Mouse (Mus musculus): ENCODE data around the gene Rdx. TPM values are rescaled to one million over a fixed set of nuclear protein-coding genes. Genes with fewer than 3 reads are reported as not detected.
A peak's percentile ranks its signal among the peaks of the same experiment; 100 is the strongest.

The Rdx gene
- polyA plus RNA-seq (2015; fragmentation: Nextera tagmentation; extraction: Ambion mirVana): 148 and 149 TPM in 2 replicates

DNA sequence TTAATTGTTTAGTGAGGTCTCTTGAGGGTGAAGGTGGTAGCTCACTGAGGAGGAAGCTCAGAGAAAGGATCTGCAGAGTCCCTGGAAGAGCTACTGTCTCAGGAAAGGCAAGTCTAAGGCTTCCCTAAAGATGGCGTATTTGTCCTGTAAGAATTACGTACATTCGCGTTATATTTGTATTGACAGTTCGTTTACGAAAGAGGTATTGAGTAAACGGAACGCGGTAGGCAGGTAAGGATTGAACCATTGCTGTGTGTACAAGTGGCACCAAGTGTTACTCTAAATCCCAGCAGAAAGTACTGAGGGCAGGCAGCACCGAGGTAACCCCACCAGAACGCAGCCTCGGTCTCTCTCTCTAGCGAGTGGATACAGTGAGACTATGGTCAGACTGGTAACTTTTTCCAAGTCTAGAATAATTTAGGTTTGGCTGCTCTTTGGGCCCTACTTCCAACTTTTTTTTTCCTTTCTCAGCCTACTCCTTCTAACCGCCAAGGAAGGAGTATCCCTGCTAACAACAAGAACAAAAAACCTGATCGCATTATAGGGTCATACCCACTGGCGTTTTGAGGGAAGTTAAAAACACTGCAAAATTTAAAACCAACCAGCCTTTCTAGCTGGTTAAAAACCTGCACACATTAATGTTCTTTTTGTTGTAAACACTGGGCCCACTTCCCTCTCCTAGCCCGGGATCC lies at the start of gene Rdx:
Gene Rdx, plus strand, starts transcription at position 45 of the 692 bp plus-strand sequence.
- ATAC-seq (ENCODE audit: low FRiP score, low read depth): peak; percentile 17; the same call in 1 of the 2 replicates
- Histone ChIP-seq H3K4me3 (peak within 1 kb of the TSS; percentile 95), H3K9me3 (no peaks in the 10 kb centered on the region), H3K27ac (peak within 1 kb of the TSS; percentile 100), H3K27me3 (no peaks in the 10 kb centered on the region), H3K36me3 (no peaks in the 10 kb centered on the region), H3K9ac (peak within 1 kb of the TSS; percentile 99), H3K4me1 (peaks cover 31% of the 10 kb centered on the region), H3K4me2 (replicated peaks) (peak within 1 kb of the TSS; percentile 80)
- 3% methylated on average over 17 of the region's 17 CpGs for WGBS

DNA sequence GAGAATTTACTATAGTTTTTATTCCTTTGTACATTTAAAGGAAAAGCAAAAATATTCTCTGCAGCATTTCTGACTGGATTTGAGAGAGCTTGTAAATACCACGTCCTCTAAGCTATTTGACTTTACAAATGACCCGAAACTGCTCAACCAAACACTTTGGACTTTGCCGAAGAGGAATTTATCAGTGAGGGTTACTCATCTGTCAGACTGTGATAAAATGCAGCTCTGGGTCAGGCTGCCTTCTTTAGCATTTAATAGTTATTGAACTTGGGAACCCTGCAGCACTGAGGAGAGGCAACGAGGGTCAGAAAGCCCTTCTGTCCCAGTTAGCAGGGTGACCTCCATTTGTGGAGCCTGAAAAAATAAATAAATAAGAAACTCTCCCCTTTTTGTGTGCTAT lies 43.5 kb upstream of the Rdx start:
- 59% methylated on average over 4 of the region's 4 CpGs for WGBS
- H3K4me3 ChIP-seq: no peak overlapping the region
- no peak overlapping the region for H3K9ac ChIP-seq
- H3K36me3 ChIP-seq: no peaks in the 10 kb centered on the region
- no peak overlapping the region for H3K4me2 ChIP-seq (replicated peaks)
- H3K27me3 ChIP-seq: no peaks in the 10 kb centered on the region
- no peak overlapping the region for H3K27ac ChIP-seq
- H3K9me3 ChIP-seq: peaks cover 3% of the 10 kb centered on the region
- no peaks in the 10 kb centered on the region for H3K4me1 ChIP-seq
- no peak for ATAC-seq (ENCODE audit: low FRiP score, low read depth)

DNA sequence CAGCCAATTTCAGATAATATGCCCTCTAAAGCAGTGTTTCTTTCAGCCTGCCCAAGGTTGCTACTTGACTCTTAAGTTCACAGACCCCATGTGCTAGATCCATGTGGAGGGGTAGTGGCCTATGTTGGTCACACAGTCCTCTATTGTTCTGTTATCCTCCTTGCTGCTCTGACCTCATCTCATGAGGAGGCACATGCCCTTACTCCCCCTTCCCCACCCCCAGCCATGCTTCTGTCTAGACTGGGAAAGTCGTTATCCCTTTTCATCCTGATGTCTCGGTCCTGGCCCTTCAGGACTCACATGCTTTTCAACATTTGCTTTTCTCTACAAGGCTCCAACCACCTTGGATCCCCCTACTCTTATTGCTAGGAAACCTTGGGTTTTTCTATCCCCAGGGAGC lies 39.6 kb upstream of the Rdx start:
- ATAC-seq (ENCODE audit: low FRiP score, low read depth): no peak
- Histone ChIP-seq H3K27ac (no peak overlapping the region), H3K9ac (no peak overlapping the region), H3K9me3 (no peaks in the 10 kb centered on the region), H3K4me3 (no peak overlapping the region), H3K4me1 (no peaks in the 10 kb centered on the region), H3K27me3 (no peaks in the 10 kb centered on the region), H3K36me3 (no peaks in the 10 kb centered on the region), H3K4me2 (replicated peaks) (no peak overlapping the region)
- WGBS: 42% methylated on average over 2 of the region's 2 CpGs

DNA sequence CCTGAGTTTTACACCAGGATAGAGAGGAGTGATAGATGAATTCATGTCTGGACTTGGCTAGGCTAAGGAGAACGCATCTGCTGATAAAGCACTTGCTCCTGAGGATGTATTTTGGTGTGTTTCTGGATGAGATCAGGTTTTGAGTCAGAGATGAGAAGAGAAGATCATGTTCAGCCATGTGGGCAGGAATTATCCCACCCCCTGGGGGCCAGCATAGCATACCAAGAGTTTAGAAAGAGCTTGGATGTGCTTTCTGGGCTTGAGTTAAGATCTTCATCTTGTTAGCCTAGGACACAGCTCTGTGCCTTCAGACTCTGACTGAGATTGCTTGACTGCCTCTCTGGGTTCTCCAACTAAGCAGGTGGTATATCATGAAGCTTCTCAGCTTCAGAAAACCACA lies 38.5 kb upstream of the Rdx start:
- WGBS: 84% methylated on average over 1 of the region's 1 CpGs
- H3K4me1 ChIP-seq: no peaks in the 10 kb centered on the region
- no peak for ATAC-seq (ENCODE audit: low FRiP score, low read depth)
- no peak overlapping the region for H3K27ac ChIP-seq
- H3K9ac ChIP-seq: no peak overlapping the region
- no peaks in the 10 kb centered on the region for H3K27me3 ChIP-seq
- no peaks in the 10 kb centered on the region for H3K36me3 ChIP-seq
- no peaks in the 10 kb centered on the region for H3K9me3 ChIP-seq
- H3K4me2 ChIP-seq (replicated peaks): no peak overlapping the region
- no peak overlapping the region for H3K4me3 ChIP-seq

DNA sequence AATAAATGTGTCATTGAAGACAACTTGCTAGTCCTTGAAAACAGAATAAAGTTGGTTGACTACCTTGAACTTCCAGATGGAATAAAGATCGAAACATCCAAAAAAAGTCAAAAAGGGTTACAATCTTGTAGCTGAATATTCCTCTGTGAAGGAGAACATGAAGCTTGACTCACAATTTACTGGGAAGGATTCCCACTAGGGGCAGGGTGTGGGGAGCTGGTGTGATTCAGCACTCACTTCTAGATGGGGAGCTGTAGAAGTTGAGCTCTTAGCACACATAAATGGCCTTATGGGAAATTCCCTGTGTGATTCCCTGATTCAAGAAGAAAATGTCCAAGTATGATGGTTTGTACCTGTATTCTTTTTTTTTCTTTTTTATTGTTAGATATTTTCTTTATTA lies 34.7 kb upstream of the Rdx start:
- ATAC-seq (ENCODE audit: low FRiP score, low read depth): no peak
- Histone ChIP-seq H3K27me3 (no peaks in the 10 kb centered on the region), H3K4me2 (replicated peaks) (no peak overlapping the region), H3K9me3 (no peaks in the 10 kb centered on the region), H3K27ac (no peak overlapping the region), H3K4me1 (no peaks in the 10 kb centered on the region), H3K9ac (no peak overlapping the region), H3K36me3 (no peaks in the 10 kb centered on the region), H3K4me3 (no peak overlapping the region)
- 92% methylated on average over 1 of the region's 1 CpGs for WGBS

DNA sequence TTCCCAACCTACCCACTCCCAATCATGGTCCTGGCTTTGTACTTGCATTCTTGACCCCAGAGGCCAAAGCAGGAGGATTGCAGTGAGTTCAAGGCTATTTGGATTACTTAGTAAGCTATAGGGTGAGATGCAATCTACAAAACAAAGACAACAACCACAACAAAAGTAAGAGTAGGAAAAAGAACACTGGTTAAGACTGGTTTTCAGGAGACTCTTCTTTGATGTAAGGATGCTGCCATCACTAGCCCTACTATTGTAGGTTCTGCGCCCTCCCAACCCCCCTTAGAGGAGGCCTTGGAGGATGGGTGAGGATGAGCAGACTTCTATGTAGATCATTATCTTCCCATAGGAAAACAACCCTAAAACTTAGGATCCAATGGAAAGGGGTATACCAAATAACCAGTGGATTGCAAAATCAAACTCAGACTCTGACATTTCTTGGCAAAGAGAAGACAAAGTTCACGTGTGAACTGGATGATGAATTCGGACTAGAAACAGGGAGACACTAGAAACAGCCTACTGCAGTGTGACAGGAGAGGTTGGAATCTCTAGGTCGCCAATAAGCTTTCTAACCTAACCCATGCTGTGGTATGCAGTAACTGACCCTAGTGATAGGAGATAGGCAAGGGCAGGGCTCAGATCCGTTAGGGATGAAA lies 34.1 kb upstream of the Rdx start:
- H3K4me2 ChIP-seq (replicated peaks): no peak overlapping the region
- no peak overlapping the region for H3K9ac ChIP-seq
- H3K9me3 ChIP-seq: no peaks in the 10 kb centered on the region
- WGBS: 81% methylated on average over 5 of the region's 5 CpGs
- no peaks in the 10 kb centered on the region for H3K4me1 ChIP-seq
- no peaks in the 10 kb centered on the region for H3K36me3 ChIP-seq
- H3K27ac ChIP-seq: no peak overlapping the region
- ATAC-seq (ENCODE audit: low FRiP score, low read depth): no peak
- H3K27me3 ChIP-seq: no peaks in the 10 kb centered on the region
- no peak overlapping the region for H3K4me3 ChIP-seq

DNA sequence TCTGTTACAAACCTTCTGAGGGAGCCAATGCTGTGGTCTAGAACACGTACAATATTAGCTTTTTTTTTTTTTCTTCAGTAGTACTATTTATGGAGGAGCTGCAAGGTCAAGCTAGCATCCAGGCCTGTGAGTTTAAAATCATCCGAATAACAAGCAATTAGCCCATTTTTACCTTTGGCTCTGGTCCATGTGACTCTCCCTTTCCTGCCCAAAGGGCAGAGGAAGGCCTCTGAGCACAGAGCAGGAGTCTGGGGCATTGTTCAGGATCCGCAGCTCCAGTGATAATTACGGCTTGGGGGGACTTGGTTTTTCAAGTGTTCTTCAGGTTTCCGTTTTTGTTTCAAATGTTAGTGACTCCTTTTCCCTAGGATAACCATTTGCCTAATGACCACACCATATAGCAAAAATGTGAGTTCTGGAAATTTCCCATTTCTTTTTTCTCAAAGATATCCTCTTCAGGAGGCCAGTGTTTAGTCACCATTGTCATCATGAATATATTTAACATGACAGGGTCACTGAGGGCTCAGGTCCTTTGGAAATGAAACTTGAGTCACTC lies 33.0 kb upstream of the Rdx start:
- 65% methylated on average over 5 of the region's 5 CpGs for WGBS
- no peaks in the 10 kb centered on the region for H3K4me1 ChIP-seq
- H3K27me3 ChIP-seq: no peaks in the 10 kb centered on the region
- H3K4me3 ChIP-seq: no peak overlapping the region
- no peak overlapping the region for H3K9ac ChIP-seq
- no peak for ATAC-seq (ENCODE audit: low FRiP score, low read depth)
- no peaks in the 10 kb centered on the region for H3K9me3 ChIP-seq
- H3K4me2 ChIP-seq (replicated peaks): no peak overlapping the region
- H3K36me3 ChIP-seq: no peaks in the 10 kb centered on the region
- H3K27ac ChIP-seq: no peak overlapping the region

DNA sequence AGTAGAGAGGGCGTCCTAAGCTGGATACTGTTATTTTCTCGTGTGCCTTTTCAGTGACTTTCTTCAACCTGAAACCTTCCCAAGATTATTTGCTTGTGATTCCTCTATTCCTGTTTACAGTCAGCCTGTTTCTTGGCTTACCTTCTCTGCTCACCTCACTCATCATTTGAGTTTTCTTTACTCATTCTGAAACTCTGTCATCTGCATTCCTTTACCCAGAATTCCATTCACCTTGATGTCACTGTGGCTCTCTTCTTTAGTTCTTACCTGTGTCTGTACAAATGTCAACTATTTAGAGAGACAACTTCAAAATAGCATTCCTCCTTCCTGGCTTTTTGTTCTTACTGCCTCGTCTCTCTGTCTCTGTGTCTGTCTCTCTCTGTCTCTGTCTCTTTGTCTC lies 29.9 kb upstream of the Rdx start:
- H3K4me1 ChIP-seq: no peaks in the 10 kb centered on the region
- no peaks in the 10 kb centered on the region for H3K9me3 ChIP-seq
- no peak for ATAC-seq (ENCODE audit: low FRiP score, low read depth)
- H3K27ac ChIP-seq: no peak overlapping the region
- no peak overlapping the region for H3K9ac ChIP-seq
- no peaks in the 10 kb centered on the region for H3K36me3 ChIP-seq
- H3K27me3 ChIP-seq: no peaks in the 10 kb centered on the region
- H3K4me3 ChIP-seq: no peak overlapping the region
- 79% methylated on average over 3 of the region's 3 CpGs for WGBS
- H3K4me2 ChIP-seq (replicated peaks): no peak overlapping the region

DNA sequence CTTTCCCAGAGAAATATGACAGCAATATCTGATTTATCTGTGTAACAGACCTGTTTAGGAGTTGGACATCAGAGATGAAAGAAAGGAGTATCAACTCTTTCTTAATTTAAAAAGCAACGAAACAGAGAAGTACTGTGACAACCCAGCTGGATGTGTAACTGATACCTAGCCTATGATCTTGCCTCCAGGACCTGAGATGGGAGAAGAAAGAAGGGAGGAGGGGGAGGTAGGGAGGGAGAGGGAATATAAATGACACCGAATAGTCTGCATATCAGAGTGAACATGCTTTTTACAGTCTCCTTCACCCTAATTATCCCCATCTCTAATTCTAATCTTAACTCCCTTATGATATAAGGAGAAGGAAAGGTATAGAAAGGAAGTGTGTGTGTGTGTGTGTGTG lies 29.1 kb upstream of the Rdx start:
- Histone ChIP-seq H3K4me2 (replicated peaks) (no peak overlapping the region), H3K4me3 (no peak overlapping the region), H3K9me3 (no peaks in the 10 kb centered on the region), H3K36me3 (no peaks in the 10 kb centered on the region), H3K27ac (no peak overlapping the region), H3K27me3 (no peaks in the 10 kb centered on the region), H3K9ac (no peak overlapping the region), H3K4me1 (no peaks in the 10 kb centered on the region)
- no peak for ATAC-seq (ENCODE audit: low FRiP score, low read depth)
- WGBS: 61% methylated on average over 2 of the region's 2 CpGs

GRCm38 (mm10) chr9:52018505-52018904 lies 28.5 kb upstream of the Rdx start:
- Histone ChIP-seq H3K4me3 (no peak overlapping the region), H3K9me3 (no peaks in the 10 kb centered on the region), H3K4me1 (no peaks in the 10 kb centered on the region), H3K27ac (no peak overlapping the region), H3K36me3 (no peaks in the 10 kb centered on the region), H3K9ac (no peak overlapping the region), H3K4me2 (replicated peaks) (no peak overlapping the region), H3K27me3 (no peaks in the 10 kb centered on the region)
- ATAC-seq (ENCODE audit: low FRiP score, low read depth): no peak
- 92% methylated on average over 1 of the region's 1 CpGs for WGBS

DNA sequence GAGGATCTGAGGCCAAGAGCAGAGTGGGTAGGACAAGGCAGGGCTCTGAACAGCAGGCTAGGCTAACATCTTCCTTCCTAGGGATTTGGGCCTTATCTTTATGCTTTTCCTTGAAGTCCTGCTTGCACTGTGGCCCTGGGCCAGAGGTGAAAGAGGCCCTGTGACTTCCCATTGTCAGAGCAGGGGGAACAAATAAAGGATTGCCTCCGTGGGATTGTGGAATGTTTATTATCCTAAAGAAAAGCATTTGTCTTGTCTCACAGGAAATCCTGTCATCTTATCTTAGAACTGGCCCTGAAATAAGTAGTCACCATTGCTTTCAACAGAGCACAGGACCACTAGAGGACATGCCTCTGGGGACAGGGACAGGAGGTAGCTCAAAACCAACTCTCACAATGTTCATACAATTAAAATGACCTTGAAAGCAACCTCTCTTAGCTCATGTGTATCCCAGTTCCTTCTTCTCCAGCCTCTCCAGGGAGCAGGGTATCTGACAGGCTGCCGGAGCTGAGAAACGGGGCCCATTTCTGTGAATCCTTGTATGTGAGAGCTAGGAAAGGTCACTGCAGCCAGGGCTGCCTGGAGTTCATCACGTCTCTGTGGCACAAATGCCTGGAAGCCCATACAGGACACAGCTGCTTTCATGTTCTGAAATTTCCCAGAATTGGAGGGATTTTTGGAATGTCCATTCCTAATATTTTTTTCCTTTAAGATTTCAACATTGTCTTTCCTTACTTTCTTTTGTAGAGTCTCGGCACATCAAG lies 19.5 kb upstream of the Rdx start:
- 36% methylated on average over 5 of the region's 5 CpGs for WGBS

More for the DNA sequence above, 19.5 kb upstream of the Rdx start:
- H3K9me3 ChIP-seq: no peaks in the 10 kb centered on the region
- H3K9ac ChIP-seq: no peak overlapping the region
- ATAC-seq (ENCODE audit: low FRiP score, low read depth): no peak
- H3K27me3 ChIP-seq: no peaks in the 10 kb centered on the region
- H3K4me1 ChIP-seq: no peaks in the 10 kb centered on the region
- no peak overlapping the region for H3K4me3 ChIP-seq
- H3K27ac ChIP-seq: no peak overlapping the region
- no peak overlapping the region for H3K4me2 ChIP-seq (replicated peaks)
- H3K36me3 ChIP-seq: no peaks in the 10 kb centered on the region

Measured in limb, embryonic 13.5 days (tissue).